Mouse (Mus musculus): Measurements from ENCODE around the gene Strc. TPM values are rescaled to one million over a fixed set of nuclear protein-coding genes. Genes with fewer than 3 reads are reported as not detected.
A peak's percentile ranks its signal among the peaks of the same experiment; 100 is the strongest.
"Not testable (repeated sequence)": the region's sequence is repeated elsewhere in the genome, so short reads cannot be mapped to it uniquely, and the experiment has no call there.

Strc gene
- under 1 TPM; 0.11 to 0.12 TPM for total RNA-seq (2021)
- long read RNA-seq, experiment 1 = 0 reads
- long read RNA-seq, experiment 2 = 0 reads

GRCm38 (mm10) chr2:121386961-121387575 is at the start of gene Strc:
Gene Strc (minus strand): TSS chr2:121387168.
- DNase-seq (ENCODE audit: extremely low spot score in 1 of 2, low spot score in 2 of 2); H3K27ac ChIP-seq; intact Hi-C loops (cut with DNase I); H3K4me3 ChIP-seq: not testable (repeated sequence)

GRCm38 (mm10) chr2:121434854-121435253 is 47.9 kb upstream of the Strc start:
- intact Hi-C loops (cut with DNase I) = no loop called here
- Histone ChIP-seq H3K4me3 (no peak overlapping the region), H3K27ac (no peak overlapping the region)
- TF ChIP-seq CTCF (IDR thresholded peaks at IDR 0.05) = peak; percentile 62
- no peak for DNase-seq (ENCODE audit: extremely low spot score in 1 of 2, low spot score in 2 of 2)

- intact Hi-C loops (cut with DNase I) = no loop called here
- DNase-seq (ENCODE audit: extremely low spot score in 1 of 2, low spot score in 2 of 2) = no peak
- TF ChIP-seq CTCF (IDR thresholded peaks at IDR 0.05) = no peak
These were observed 38.9 kb upstream of the Strc start for GRCm38 (mm10) chr2:121425890-121426289.

GRCm38 (mm10) chr2:121423166-121423565 is 36.2 kb upstream of the Strc start:
- no peak for TF ChIP-seq CTCF (IDR thresholded peaks at IDR 0.05)
- no peak for DNase-seq (ENCODE audit: extremely low spot score in 1 of 2, low spot score in 2 of 2)
- intact Hi-C loops (cut with DNase I) = no loop called here
- Histone ChIP-seq H3K4me3 (no peak overlapping the region), H3K27ac (no peak overlapping the region)

More at GRCm38 (mm10) chr2:121425890-121426289, 38.9 kb upstream of the Strc start:
- Histone ChIP-seq H3K4me3 (no peak overlapping the region), H3K27ac (no peak overlapping the region)

- no peak for DNase-seq (ENCODE audit: extremely low spot score in 1 of 2, low spot score in 2 of 2)
- H3K27ac ChIP-seq = no peak overlapping the region
- intact Hi-C loops (cut with DNase I) = no loop called here
- no peak overlapping the region for H3K4me3 ChIP-seq
- TF ChIP-seq CTCF (IDR thresholded peaks at IDR 0.05) = no peak
These were observed 31.5 kb upstream of the Strc start for GRCm38 (mm10) chr2:121418476-121418875.

GRCm38 (mm10) chr2:121416356-121416755 is 29.4 kb upstream of the Strc start:
- DNase-seq (ENCODE audit: extremely low spot score in 1 of 2, low spot score in 2 of 2) = no peak
- peak overlapping the region; percentile 90 for H3K4me3 ChIP-seq
- no peak overlapping the region for H3K27ac ChIP-seq
- intact Hi-C loops (cut with DNase I) = no loop called here
- TF ChIP-seq CTCF (IDR thresholded peaks at IDR 0.05) = no peak

GRCm38 (mm10) chr2:121415591-121415990 is 28.6 kb upstream of the Strc start:
- DNase-seq (ENCODE audit: extremely low spot score in 1 of 2, low spot score in 2 of 2) = no peak
- intact Hi-C loops (cut with DNase I) = no loop called here

GRCm38 (mm10) chr2:121415103-121415502 is 28.1 kb upstream of the Strc start:
- no peak for DNase-seq (ENCODE audit: extremely low spot score in 1 of 2, low spot score in 2 of 2)
- peak overlapping the region; percentile 98; the same call in 1 of the 2 replicates for H3K27ac ChIP-seq
- peak overlapping the region; percentile 90 for H3K4me3 ChIP-seq
- intact Hi-C loops (cut with DNase I) = no loop called here
- TF ChIP-seq CTCF (IDR thresholded peaks at IDR 0.05) = no peak

More at GRCm38 (mm10) chr2:121415591-121415990, 28.6 kb upstream of the Strc start:
- Histone ChIP-seq H3K4me3 (peak overlapping the region; percentile 90), H3K27ac (peak overlapping the region; percentile 98; the same call in 1 of the 2 replicates)
- TF ChIP-seq CTCF (IDR thresholded peaks at IDR 0.05) = no peak

GRCm38 (mm10) chr2:121414139-121414685 is 27.2 kb upstream of the Strc start:
- TF ChIP-seq CTCF (IDR thresholded peaks at IDR 0.05) = no peak
- peak overlapping the region; percentile 98 for H3K27ac ChIP-seq
- DNase-seq (ENCODE audit: extremely low spot score in 1 of 2, low spot score in 2 of 2) = no peak
- intact Hi-C loops (cut with DNase I) = no loop called here
- H3K4me3 ChIP-seq = peak overlapping the region; percentile 90

GRCm38 (mm10) chr2:121413387-121414042 is 26.5 kb upstream of the Strc start, which contains the start of the genes Pdia3 and Catsper2:
Gene Pdia3 (plus strand): TSS chr2:121413775.
Gene Catsper2 (minus strand): TSS chr2:121413792.
- peak; percentile 96 for DNase-seq (ENCODE audit: extremely low spot score in 1 of 2, low spot score in 2 of 2)
- peak within 1 kb of the TSS; percentile 98 for H3K27ac ChIP-seq
- peak; percentile 25; the same call in 1 of the 2 replicates for TF ChIP-seq CTCF (IDR thresholded peaks at IDR 0.05)
- H3K4me3 ChIP-seq = peak within 1 kb of the TSS; percentile 90
- intact Hi-C loops (cut with DNase I) = no loop called here

GRCm38 (mm10) chr2:121412843-121413386 is 25.9 kb upstream of the Strc start:
- TF ChIP-seq CTCF (IDR thresholded peaks at IDR 0.05) = no peak
- H3K27ac ChIP-seq = peak overlapping the region; percentile 98
- peak overlapping the region; percentile 90 for H3K4me3 ChIP-seq
- peak in 1 of 2 experiments; percentile 12 for DNase-seq (ENCODE audit: extremely low spot score in 1 of 2, low spot score in 2 of 2)
- intact Hi-C loops (cut with DNase I) = no loop called here

- DNase-seq (ENCODE audit: extremely low spot score in 1 of 2, low spot score in 2 of 2) = no peak
- Histone ChIP-seq H3K4me3 (no peak overlapping the region), H3K27ac (no peak overlapping the region)
- intact Hi-C loops (cut with DNase I) = no loop called here
- TF ChIP-seq CTCF (IDR thresholded peaks at IDR 0.05) = peak; percentile 58
These were observed 21.2 kb upstream of the Strc start for GRCm38 (mm10) chr2:121408160-121408559.
